Mouse (Mus musculus) C2C12 (cell line): Measurements from ENCODE around the gene Fndc9. TPM values are rescaled to one million over a fixed set of nuclear protein-coding genes. Genes with fewer than 3 reads are reported as not detected.

Experiments used
- H3K27me3 ChIP-seq: one replicate; pipeline ENCODE4 v1.6.1; 2011; ENCODE audit not compliant: control insufficient read depth, insufficient read depth, insufficient read length
- H3K36me3 ChIP-seq: one replicate; pipeline ENCODE4 v1.6.1; 2011; ENCODE audit not compliant: control insufficient read depth, insufficient read depth
- H3K4me3 ChIP-seq: one replicate; pipeline ENCODE4 v1.5.1; 2011; ENCODE audit warnings: mild to moderate bottlenecking, control low read depth; ENCODE audit not compliant: poor library complexity, insufficient read depth, severe bottlenecking
- H3K79me2 ChIP-seq: one replicate; pipeline ENCODE4 v1.6.1; 2011; ENCODE audit not compliant: control insufficient read depth, insufficient read depth
- H3K79me3 ChIP-seq: one replicate; pipeline ENCODE4 v1.6.1; 2011; ENCODE audit warnings: low read depth, control low read depth
- H3ac ChIP-seq: one replicate; pipeline ENCODE3; 2011; ENCODE audit warnings: low read depth; ENCODE audit not compliant: control insufficient read depth, insufficient read length
- CEBPB ChIP-seq: IDR thresholded peaks from one replicate; pipeline ENCODE4 v1.6.1; 2011; ENCODE audit warnings: low read depth, mild to moderate bottlenecking, control low read depth, moderate library complexity
- CTCF ChIP-seq: IDR thresholded peaks from one replicate; pipeline ENCODE4 v1.5.1; 2011; ENCODE audit not compliant: control insufficient read depth, insufficient read depth, insufficient read length
- FOSL1 ChIP-seq: IDR thresholded peaks from one replicate; pipeline ENCODE4 v1.8.0; 2011; ENCODE audit warnings: mild to moderate bottlenecking, low read length; ENCODE audit not compliant: poor library complexity, insufficient read depth, severe bottlenecking
- MAX ChIP-seq: IDR thresholded peaks from one replicate; pipeline ENCODE4 v1.6.1; 2011; ENCODE audit warnings: mild to moderate bottlenecking, control low read depth
- MYOD1 ChIP-seq: IDR thresholded peaks from one replicate; pipeline ENCODE4 v1.6.1; 2011; ENCODE audit warnings: low read depth; ENCODE audit not compliant: control insufficient read depth, insufficient read length
- MYOG ChIP-seq: IDR thresholded peaks from one replicate; pipeline ENCODE4 v1.6.1; 2011; ENCODE audit not compliant: control insufficient read depth, insufficient read length; ENCODE audit errors: extremely low read depth
- USF1 ChIP-seq: IDR thresholded peaks from one replicate; pipeline ENCODE4 v1.6.1; 2011; ENCODE audit warnings: low read depth, mild to moderate bottlenecking, control low read depth, moderate library complexity
- polyA plus RNA-seq: library from polyadenylated mRNA; unstranded; fragments of >200 nt; fragmentation: generic; extraction: Trizol; gene quantifications from one replicate; pipeline ENCODE4 v1.2.1, GENCODE M21; 2012; ENCODE audit warnings: missing spikeins

Fndc9 gene
- polyA plus RNA-seq, 1 experiment = 0.09 TPM

GRCm38 (mm10) chr11:46214368-46215230 lies 20.7 kb upstream of the Fndc9 start:
- Histone ChIP-seq H3K36me3 (no peaks in the 10 kb centered on the region), H3K4me3 (no peak overlapping the region), H3K79me3 (no peaks in the 10 kb centered on the region), H3K27me3 (no peaks in the 10 kb centered on the region), H3K79me2 (no peaks in the 10 kb centered on the region), H3ac (no peak overlapping the region)
- TF ChIP-seq MYOD1 (no peak), MAX (no peak), FOSL1 (no peak), CTCF (no peak), MYOG (no peak), USF1 (no peak), CEBPB (no peak)

- TF ChIP-seq MYOG (no peak), CTCF (peak; percentile 75), MYOD1 (no peak), MAX (no peak), CEBPB (no peak), USF1 (no peak), FOSL1 (no peak)
- no peaks in the 10 kb centered on the region for H3K36me3 ChIP-seq
- no peaks in the 10 kb centered on the region for H3K79me2 ChIP-seq
- no peaks in the 10 kb centered on the region for H3K79me3 ChIP-seq
- H3K27me3 ChIP-seq = no peaks in the 10 kb centered on the region
- no peak overlapping the region for H3ac ChIP-seq
- H3K4me3 ChIP-seq = no peak overlapping the region
Measured at GRCm38 (mm10) chr11:46215354-46215753, 20.0 kb upstream of the Fndc9 start.

GRCm38 (mm10) chr11:46216669-46217068 lies 18.7 kb upstream of the Fndc9 start:
- no peaks in the 10 kb centered on the region for H3K27me3 ChIP-seq
- TF ChIP-seq USF1 (peak; percentile 7), CEBPB (no peak)
- H3K79me3 ChIP-seq = no peaks in the 10 kb centered on the region
- H3K36me3 ChIP-seq = no peaks in the 10 kb centered on the region
- H3K79me2 ChIP-seq = no peaks in the 10 kb centered on the region
- no peak overlapping the region for H3ac ChIP-seq
- no peak overlapping the region for H3K4me3 ChIP-seq

GRCm38 (mm10) chr11:46217686-46218085 lies 17.6 kb upstream of the Fndc9 start:
- TF ChIP-seq CTCF = no peak
- TF ChIP-seq MYOD1 = no peak
- TF ChIP-seq MAX = no peak
- TF ChIP-seq USF1 = no peak
- TF ChIP-seq MYOG = no peak
- TF ChIP-seq CEBPB = no peak
- TF ChIP-seq FOSL1 = no peak
- Histone ChIP-seq H3K79me3 (no peaks in the 10 kb centered on the region), H3K79me2 (no peaks in the 10 kb centered on the region), H3K36me3 (no peaks in the 10 kb centered on the region), H3ac (no peak overlapping the region), H3K27me3 (no peaks in the 10 kb centered on the region), H3K4me3 (no peak overlapping the region)

- H3K27me3 ChIP-seq = no peaks in the 10 kb centered on the region
- H3K79me2 ChIP-seq = no peaks in the 10 kb centered on the region
- no peak overlapping the region for H3K4me3 ChIP-seq
- no peaks in the 10 kb centered on the region for H3K36me3 ChIP-seq
- H3K79me3 ChIP-seq = no peaks in the 10 kb centered on the region
- no peak overlapping the region for H3ac ChIP-seq
- TF ChIP-seq USF1 = no peak
- no peak for TF ChIP-seq MYOD1
- no peak for TF ChIP-seq MAX
- no peak for TF ChIP-seq MYOG
- no peak for TF ChIP-seq CEBPB
- TF ChIP-seq FOSL1 = no peak
- no peak for TF ChIP-seq CTCF
Measured at GRCm38 (mm10) chr11:46218584-46218983, 16.7 kb upstream of the Fndc9 start.

GRCm38 (mm10) chr11:46219380-46219779 lies 16.0 kb upstream of the Fndc9 start:
- TF ChIP-seq MYOD1 (no peak), MAX (no peak), CTCF (no peak), MYOG (no peak), CEBPB (no peak), FOSL1 (no peak), USF1 (no peak)
- H3K4me3 ChIP-seq = no peak overlapping the region

More at GRCm38 (mm10) chr11:46219380-46219779, 16.0 kb upstream of the Fndc9 start:
- H3K27me3 ChIP-seq = no peaks in the 10 kb centered on the region
- H3K79me3 ChIP-seq = no peaks in the 10 kb centered on the region
- H3K36me3 ChIP-seq = no peaks in the 10 kb centered on the region
- no peaks in the 10 kb centered on the region for H3K79me2 ChIP-seq
- H3ac ChIP-seq = no peak overlapping the region
